ENCODE assay signal across 1 mouse cellular context in genomic region chr15:102505770-102506463, GRCm38 (mm10).
TF ChIP-seq lines count a peak whose summit lies in the region.

No protein-coding gene starts in this region.

TF ChIP-seq in MEL, 35 proteins besides CTCF, POLR2A, EP300 and RAD21:
- TF ChIP-seq GATA1 (IDR thresholded peaks at IDR 0.05; ENCODE audit: low read depth, low read length) (no peak), POLR2AphosphoS2 (IDR thresholded peaks at IDR 0.05; ENCODE audit: low read length) (peak; percentile 19; the same call in 1 of the 2 replicates), ZKSCAN1 (IDR thresholded peaks at IDR 0.05; ENCODE audit: low read depth, low read length) (0 out of 2 replicates have a peak, but pooled peaks have one; percentile 11), TBP (IDR thresholded peaks at IDR 0.05; ENCODE audit: low read depth, low read length) (no peak), BHLHE40 (IDR thresholded peaks at IDR 0.05; ENCODE audit: borderline replicate concordance, low read depth, low read length) (0 out of 2 replicates have a peak, but pooled peaks have one; percentile 39)
